Mouse (Mus musculus): ENCODE data around the gene Tgfb3.

DNA sequence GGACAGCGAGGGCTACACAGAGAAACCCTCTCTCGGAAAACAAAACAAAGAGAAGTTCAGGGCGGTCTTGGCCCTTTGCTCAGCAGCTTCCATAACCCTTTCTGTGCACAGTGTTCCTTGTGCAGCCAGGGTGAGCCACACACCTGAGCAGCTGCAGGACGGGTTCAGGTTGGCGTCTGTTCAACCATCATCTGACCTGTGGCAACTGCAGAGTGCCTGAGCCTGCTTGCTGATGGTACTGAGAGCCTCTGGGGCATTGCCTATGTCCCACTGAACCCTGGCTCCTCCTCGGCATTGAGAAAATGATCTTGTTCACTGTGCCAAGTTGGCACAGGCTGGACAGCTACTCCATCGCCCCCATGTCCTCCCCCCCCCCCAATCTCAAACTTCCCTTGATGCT lies 3.5 kb downstream of the Tgfb3 start:
- TF ChIP-seq CTCF (conservative IDR thresholded peaks at IDR 0.05; ENCODE audit: low read length) (no peak), NANOG (IDR thresholded peaks at IDR 0.05; ENCODE audit: borderline replicate concordance, low read length) (no peak)
